Mouse (Mus musculus) lung, embryonic 14.5 days (tissue): ENCODE results near the gene Prkcz. TPM values are rescaled to one million over a fixed set of nuclear protein-coding genes. Genes with fewer than 3 reads are reported as not detected.

ENCODE experiments used
- ATAC-seq: fragments of 200-750 bp; cut with Nextera tagmentation; 2 replicates; pipeline ENCODE4 v1.8.0; 2017; ENCODE audit warnings: mild to moderate bottlenecking, moderate TSS enrichment, moderate library complexity; ENCODE audit not compliant: insufficient read depth
- DNase-seq: peaks from one replicate; pipeline ENCODE4 v3.0.0-alpha.2; 2015
- H3K27ac ChIP-seq: fragments of 300-500 bp; sonication (generic); 2 replicates; pipeline ENCODE4 v1.5.1; 2014; ENCODE audit warnings: low read depth, mild to moderate bottlenecking, moderate library complexity
- H3K27me3 ChIP-seq: fragments of 300-500 bp; sonication (generic); 2 replicates; pipeline ENCODE4 v1.6.1; 2014; ENCODE audit warnings: low read length, control low read depth; ENCODE audit not compliant: insufficient read depth
- H3K36me3 ChIP-seq: fragments of 300-500 bp; sonication (generic); 2 replicates; pipeline ENCODE4 v1.6.1; 2014; ENCODE audit warnings: control low read depth; ENCODE audit not compliant: insufficient read depth
- H3K4me1 ChIP-seq: fragments of 300-500 bp; sonication (generic); 2 replicates; pipeline ENCODE4 v1.6.1; 2014; ENCODE audit warnings: antibody characterized with exemption, control low read depth; ENCODE audit not compliant: insufficient read depth
- H3K4me2 ChIP-seq: fragments of 300-500 bp; sonication (generic); 2 replicates; pipeline ENCODE4 v1.6.1; 2014; ENCODE audit warnings: mild to moderate bottlenecking
- H3K4me3 ChIP-seq: fragments of 300-500 bp; sonication (generic); 2 replicates; pipeline ENCODE4 v1.5.1; 2014; ENCODE audit warnings: low read depth, low read length
- H3K9ac ChIP-seq: fragments of 300-500 bp; sonication (generic); 2 replicates; pipeline ENCODE4 v1.6.1; 2014
- H3K9me3 ChIP-seq: fragments of 300-500 bp; sonication (generic); 2 replicates; pipeline ENCODE4 v1.6.1; 2016; ENCODE audit warnings: low read depth, low read length, control low read depth
- CTCF ChIP-seq: IDR thresholded peaks from 2 replicates; pipeline ENCODE4 v1.5.1; 2016; ENCODE audit warnings: antibody characterized with exemption, low read depth
- WGBS: fragments of 180-500 bp; shearing (Covaris S2); extraction: QIAGEN DNeasy Blood & Tissue Kit; methylation state at CpG from one replicate; pipeline ENCODE4 v1.1.7; 2014; 5-methylcytosine and 5-hydroxymethylcytosine counted together
- polyA plus RNA-seq: library from polyadenylated mRNA; unstranded; fragments of >200 nt; fragmentation: Nextera tagmentation; extraction: Ambion mirVana; gene quantifications from 2 replicates; pipeline ENCODE4 v1.2.1, GENCODE M21; 2014

Gene Prkcz
- polyA plus RNA-seq, 1 experiment from 2014 or later, result 12.7 TPM

DNA sequence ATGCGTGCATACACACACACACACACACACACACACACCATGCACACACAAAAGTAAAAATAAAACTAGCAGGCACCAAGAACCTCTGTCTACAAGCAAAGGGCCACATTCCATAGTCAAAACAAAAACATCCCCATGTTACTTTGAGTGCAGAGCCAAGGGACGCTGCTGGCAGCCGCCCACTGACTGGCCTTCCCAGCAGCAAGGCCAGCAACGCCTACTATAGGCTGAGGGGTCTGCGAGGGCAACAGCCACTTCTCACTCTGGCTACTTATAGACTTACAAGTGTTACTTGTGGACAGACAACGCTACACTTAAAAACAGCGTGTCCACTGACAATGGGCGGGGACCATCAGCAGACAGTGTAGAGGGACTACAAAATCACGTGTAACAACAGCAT, 146.0 kb downstream of the Prkcz start:
- H3K27ac ChIP-seq, result no peak overlapping the region
- peaks cover 30% of the 10 kb centered on the region for H3K36me3 ChIP-seq
- peak overlapping the region; percentile 2 for H3K4me2 ChIP-seq
- ATAC-seq, result 0 out of 2 replicates have a peak, but pooled peaks have one; percentile 22
- H3K9ac ChIP-seq, result 0 out of 2 replicates have a peak overlapping the region, but pooled peaks have one; percentile 7
- WGBS, result 42% methylated on average over 9 of the region's 9 CpGs
- DNase-seq, result peak; percentile 42
- peaks cover 50% of the 10 kb centered on the region for H3K4me1 ChIP-seq
- no peak overlapping the region for H3K4me3 ChIP-seq
- no peaks in the 10 kb centered on the region for H3K9me3 ChIP-seq
- no peak for TF ChIP-seq CTCF
- H3K27me3 ChIP-seq, result no peaks in the 10 kb centered on the region

DNA sequence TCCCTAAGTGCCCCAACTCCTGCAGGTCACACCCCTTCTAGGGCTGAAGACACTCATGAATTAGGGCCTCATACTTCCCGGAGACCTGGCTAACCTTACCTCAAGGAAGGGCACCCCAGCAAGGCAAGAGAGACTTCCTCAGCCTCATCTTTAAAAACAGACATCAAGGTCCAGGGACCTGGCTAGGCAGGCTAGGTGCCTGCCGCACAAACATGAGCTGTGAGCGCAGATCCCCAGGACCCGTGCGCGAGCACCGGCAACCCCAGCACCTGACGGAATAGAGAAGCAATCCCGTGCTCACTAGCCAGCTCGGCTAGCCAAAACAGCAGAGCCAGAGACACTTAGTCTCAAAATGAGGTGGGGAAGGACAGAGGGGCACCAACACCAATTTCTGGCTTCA, 146.4 kb downstream of the Prkcz start:
- no peak overlapping the region for H3K4me3 ChIP-seq
- no peak for DNase-seq
- no peaks in the 10 kb centered on the region for H3K27me3 ChIP-seq
- H3K9ac ChIP-seq, result no peak overlapping the region
- peaks cover 31% of the 10 kb centered on the region for H3K36me3 ChIP-seq
- no peak overlapping the region for H3K27ac ChIP-seq
- peaks cover 49% of the 10 kb centered on the region for H3K4me1 ChIP-seq
- H3K9me3 ChIP-seq, result no peaks in the 10 kb centered on the region
- no peak for ATAC-seq
- 65% methylated on average over 10 of the region's 10 CpGs for WGBS
- H3K4me2 ChIP-seq, result 0 out of 2 replicates have a peak overlapping the region, but pooled peaks have one; percentile 2
- TF ChIP-seq CTCF, result no peak

DNA sequence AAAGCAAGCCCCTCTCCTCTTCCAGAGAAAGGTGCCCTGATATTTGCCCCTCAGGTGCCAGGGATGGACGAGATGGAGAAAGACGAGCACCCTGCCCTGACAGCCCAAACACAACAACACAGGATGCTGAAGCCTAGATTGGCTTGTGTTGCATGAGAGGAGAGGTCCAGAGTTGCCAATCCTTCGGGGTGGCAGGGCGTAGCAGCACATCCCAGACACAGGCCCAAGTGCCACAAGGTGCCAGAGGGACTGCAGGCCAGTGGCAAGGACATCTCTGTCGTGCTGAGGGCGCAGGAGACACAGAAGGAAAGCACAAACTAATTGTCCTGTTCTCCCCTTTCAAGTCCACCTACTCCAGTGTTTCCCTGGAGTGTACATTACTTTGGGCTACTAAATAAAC, 147.0 kb downstream of the Prkcz start:
- H3K4me3 ChIP-seq, result no peak overlapping the region
- H3K9ac ChIP-seq, result no peak overlapping the region
- H3K36me3 ChIP-seq, result peaks cover 31% of the 10 kb centered on the region
- no peak overlapping the region for H3K27ac ChIP-seq
- TF ChIP-seq CTCF, result no peak
- no peak for DNase-seq
- H3K4me1 ChIP-seq, result peaks cover 45% of the 10 kb centered on the region
- WGBS, result 70% methylated on average over 6 of the region's 6 CpGs
- no peaks in the 10 kb centered on the region for H3K27me3 ChIP-seq
- H3K9me3 ChIP-seq, result no peaks in the 10 kb centered on the region
- ATAC-seq, result no peak
- no peak overlapping the region for H3K4me2 ChIP-seq

DNA sequence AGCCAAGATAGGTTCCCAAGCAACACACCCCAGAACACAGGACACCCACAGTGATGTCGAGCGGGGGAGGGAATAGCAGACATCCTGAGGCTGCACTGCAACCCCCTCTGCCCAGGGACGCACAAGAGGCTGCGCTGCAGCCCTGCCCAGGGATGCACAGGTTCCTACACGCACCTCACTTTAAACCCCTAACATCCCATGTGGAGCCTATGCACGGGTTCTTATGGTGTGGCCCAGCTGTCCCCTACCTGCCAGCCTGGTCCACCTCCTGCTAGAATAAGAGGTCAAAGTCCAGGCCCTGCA, 147.5 kb downstream of the Prkcz start:
- Histone ChIP-seq H3K4me1 (peaks cover 45% of the 10 kb centered on the region), H3K9me3 (no peaks in the 10 kb centered on the region), H3K27ac (no peak overlapping the region), H3K9ac (no peak overlapping the region), H3K4me2 (no peak overlapping the region), H3K27me3 (no peaks in the 10 kb centered on the region), H3K4me3 (no peak overlapping the region), H3K36me3 (peaks cover 31% of the 10 kb centered on the region)
- TF ChIP-seq CTCF, result no peak
- 79% methylated on average over 6 of the region's 6 CpGs for WGBS
- no peak for ATAC-seq
- no peak for DNase-seq

DNA sequence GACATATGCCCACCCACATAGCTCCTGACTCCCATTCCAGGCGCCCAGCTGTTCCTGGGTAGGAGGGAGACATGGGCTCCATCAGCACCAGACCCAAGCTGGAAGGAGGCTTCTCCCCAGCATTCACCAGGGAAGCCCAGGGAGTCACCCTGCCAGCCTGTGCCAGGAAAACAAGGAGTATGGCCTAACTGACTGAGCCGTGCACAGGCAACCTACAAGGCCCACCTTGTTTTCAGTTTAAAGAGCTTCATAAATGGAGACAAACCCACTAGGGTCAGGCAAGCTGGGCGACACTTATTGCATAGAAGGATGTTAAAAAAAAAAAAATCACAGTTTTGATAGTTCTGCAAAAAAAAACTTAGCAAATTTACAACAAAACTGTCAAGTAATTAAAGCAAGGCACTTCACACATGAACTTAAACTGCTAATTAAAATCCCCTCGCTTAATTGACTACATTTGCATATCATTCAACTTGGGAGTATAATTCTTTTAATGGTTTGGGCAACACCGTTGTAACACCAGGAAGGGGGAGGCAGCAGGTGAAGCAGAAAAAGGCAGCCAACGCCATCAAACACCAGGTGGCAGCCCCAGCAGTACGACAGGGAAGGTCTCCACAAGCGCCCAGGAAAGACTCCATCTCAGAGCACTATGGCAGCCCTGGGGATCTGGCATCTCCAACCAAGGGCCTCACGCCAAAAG, 148.0 kb downstream of the Prkcz start:
- no peak for DNase-seq
- WGBS, result 66% methylated on average over 9 of the region's 9 CpGs
- no peak for ATAC-seq

More for the DNA sequence above, 148.0 kb downstream of the Prkcz start:
- Histone ChIP-seq H3K4me2 (no peak overlapping the region), H3K36me3 (peaks cover 31% of the 10 kb centered on the region), H3K9me3 (no peaks in the 10 kb centered on the region), H3K4me1 (peaks cover 45% of the 10 kb centered on the region), H3K27ac (no peak overlapping the region), H3K9ac (no peak overlapping the region), H3K27me3 (no peaks in the 10 kb centered on the region), H3K4me3 (no peak overlapping the region)
- no peak for TF ChIP-seq CTCF

Other genes starting within 250 kb of the Prkcz start
- gene Ski, start 138.8 kb downstream of the Prkcz start, polyA plus RNA-seq, result 23.7 and 25.8 TPM in 2 replicates
- gene Faap20, start 111.6 kb downstream of the Prkcz start, polyA plus RNA-seq, result 81.2 and 83.9 TPM in 2 replicates
- not detected in 2 replicates for gene Gabrd, start 36.8 kb upstream of the Prkcz start, polyA plus RNA-seq
- gene Cfap74, start 47.8 kb upstream of the Prkcz start, polyA plus RNA-seq, result 1.8 TPM in 2 replicates
- gene Tmem52, start 107.8 kb upstream of the Prkcz start, polyA plus RNA-seq, result not detected in 2 replicates
- gene Gnb1, start 130.0 kb upstream of the Prkcz start, polyA plus RNA-seq, result 570 and 585 TPM in 2 replicates
- 85.0 and 90.5 TPM in 2 replicates for gene Nadk, start 201.0 kb upstream of the Prkcz start, polyA plus RNA-seq
- gene Slc35e2, start 240.1 kb upstream of the Prkcz start, polyA plus RNA-seq, result 9.5 and 9.7 TPM in 2 replicates